Mouse (Mus musculus): ENCODE results near the gene Bpifb9b.
"Not testable (repeated sequence)": the region's sequence is repeated elsewhere in the genome, so short reads cannot be mapped to it uniquely, and the experiment has no call there.

Gene Bpifb9b

DNA sequence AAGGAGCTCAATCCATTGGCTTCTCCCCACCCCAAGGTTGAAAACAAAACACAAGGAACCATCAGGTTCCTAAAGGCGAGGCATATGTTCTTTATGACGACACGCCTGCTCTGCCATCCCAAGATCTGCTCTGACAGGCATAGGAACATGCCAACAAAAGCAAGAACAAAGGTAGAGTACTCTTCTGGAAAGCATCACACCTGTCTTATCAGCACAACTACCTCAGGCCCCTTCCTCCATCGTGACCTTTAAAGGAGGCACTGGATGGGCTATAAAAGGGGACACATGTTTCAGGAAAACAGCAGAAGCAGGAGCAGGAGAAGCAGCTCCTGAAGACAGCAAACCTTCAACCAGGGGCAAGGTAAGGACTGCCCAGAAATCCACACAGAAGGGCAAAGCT, at the start of gene Bpifb9b:
Bpifb9b (plus strand) TSS at position 301 of the 400 bp plus-strand sequence.
- DNase-seq (ENCODE audit: low read depth, low spot score): not testable (repeated sequence)

DNA sequence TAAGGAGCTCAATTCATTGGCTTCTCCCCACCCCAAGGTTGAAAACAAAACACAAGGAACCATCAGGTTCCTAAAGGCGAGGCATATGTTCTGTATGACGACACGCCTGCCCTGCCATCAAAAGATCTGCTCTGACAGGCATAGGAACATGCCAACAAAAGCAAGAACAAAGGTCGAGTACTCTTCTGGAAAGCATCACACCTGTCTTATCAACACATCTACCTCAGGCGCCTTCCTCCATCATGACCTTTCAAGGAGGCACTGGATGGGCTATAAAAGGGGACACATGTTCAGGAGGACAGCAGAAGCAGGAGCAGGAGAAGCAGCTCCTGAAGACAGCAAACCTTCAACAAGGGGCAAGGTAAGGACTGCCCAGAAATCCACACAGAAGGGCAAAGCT, 49.5 kb upstream of the Bpifb9b start, which contains the start of gene Bpifb9a:
Bpifb9a (plus strand) TSS at position 301 of the 400 bp plus-strand sequence.
- not testable (repeated sequence) for DNase-seq (ENCODE audit: low read depth, low spot score)

DNA sequence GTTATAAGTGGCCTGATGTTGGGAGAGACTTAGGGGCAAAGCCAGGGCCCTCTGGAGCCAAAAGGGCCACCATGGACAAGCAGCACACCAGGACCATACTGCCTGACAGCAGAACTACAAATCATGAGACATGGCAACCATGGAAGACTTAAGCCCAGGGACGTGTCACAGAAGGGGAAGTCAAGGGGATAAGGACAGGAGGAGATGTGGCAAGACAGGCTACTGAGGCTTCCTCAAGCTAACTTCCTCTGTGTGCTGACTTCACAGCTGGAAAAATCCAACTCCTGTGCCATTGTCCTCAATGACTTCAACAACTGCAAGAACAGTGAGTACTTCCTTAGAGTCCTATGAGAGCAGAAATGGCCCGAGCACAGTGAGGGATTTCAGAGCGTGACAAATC, 42.6 kb upstream of the Bpifb9b start:
- DNase-seq (ENCODE audit: low read depth, low spot score): not testable (repeated sequence)

DNA sequence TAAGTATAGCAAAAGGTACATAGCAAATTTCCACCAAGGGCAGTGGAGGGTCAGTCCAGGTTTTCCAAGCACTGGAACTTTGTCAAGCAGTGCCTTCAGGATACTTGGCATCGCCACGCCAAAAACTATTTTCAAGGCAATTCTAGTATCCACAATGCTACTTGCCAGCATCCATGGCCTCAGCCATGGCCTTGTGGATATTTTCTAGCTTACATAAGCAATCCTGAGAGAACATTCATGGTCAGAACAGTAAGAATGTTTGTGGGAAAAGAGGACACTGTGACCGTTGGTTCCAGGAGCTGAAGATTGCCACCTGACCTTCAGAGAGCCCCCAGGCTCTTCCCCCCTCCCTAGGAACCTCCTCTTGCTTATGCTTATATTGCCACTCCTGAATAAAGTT, 15.2 kb upstream of the Bpifb9b start:
- not testable (repeated sequence) for DNase-seq (ENCODE audit: low read depth, low spot score)

DNA sequence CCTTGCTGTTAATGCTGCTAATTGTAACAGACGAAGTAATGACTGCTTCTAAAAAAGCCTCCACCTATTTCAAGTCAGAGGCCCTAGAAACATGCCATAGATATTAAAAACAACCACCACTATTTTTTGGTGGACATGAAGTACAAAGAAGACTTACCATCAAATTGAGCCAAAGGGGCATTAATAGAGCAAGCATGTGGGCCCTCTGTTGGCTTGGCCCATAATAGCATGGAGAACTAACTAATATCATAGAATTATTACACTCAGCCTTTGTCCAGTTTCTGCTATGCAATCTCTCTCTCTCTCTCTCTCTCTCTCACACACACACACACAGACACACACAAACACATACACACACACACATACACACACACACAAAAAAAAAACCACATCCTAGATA, 14.2 kb upstream of the Bpifb9b start:
- DNase-seq (ENCODE audit: low read depth, low spot score): no peak

DNA sequence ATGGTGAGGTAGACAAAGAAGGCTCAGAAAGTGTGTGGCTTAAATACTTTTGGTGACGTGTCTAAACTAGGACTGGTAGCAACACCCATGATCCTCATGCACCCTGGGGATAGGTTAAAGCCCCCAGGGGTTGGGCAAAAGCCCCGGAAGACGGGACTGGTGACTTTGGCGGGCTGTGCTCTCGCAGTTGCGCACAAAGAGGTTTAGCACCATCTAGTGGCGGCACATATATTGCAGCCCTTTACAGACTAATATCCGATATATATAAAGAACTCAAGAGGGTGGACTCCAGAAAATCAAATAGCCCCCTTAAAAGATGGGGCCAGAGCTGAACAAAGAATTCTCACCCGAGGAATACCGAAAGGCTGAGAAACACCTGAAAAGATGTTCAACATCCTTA, 12.3 kb upstream of the Bpifb9b start:
- DNase-seq (ENCODE audit: low read depth, low spot score): not testable (repeated sequence)

DNA sequence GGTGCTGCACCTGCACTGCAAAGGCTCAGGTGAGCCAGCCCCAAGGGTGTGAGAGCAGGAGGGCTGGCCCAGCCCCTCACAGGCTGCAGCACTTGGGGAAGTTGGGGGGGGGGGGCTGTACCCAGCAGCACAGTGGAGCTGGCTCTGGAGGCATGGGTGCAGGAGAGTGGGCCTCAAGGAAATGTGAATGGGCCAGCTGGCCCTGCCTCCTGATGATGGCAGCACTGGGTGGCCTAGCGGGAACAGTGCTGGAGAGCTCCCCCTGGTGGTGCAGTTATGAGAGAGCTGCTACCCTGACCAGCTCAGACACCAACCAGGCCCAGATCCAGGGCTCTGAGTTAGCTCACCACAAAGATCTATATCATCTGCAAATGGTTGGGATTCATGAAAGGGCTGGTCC, 6.5 kb upstream of the Bpifb9b start:
- no peak for DNase-seq (ENCODE audit: low read depth, low spot score)

DNA sequence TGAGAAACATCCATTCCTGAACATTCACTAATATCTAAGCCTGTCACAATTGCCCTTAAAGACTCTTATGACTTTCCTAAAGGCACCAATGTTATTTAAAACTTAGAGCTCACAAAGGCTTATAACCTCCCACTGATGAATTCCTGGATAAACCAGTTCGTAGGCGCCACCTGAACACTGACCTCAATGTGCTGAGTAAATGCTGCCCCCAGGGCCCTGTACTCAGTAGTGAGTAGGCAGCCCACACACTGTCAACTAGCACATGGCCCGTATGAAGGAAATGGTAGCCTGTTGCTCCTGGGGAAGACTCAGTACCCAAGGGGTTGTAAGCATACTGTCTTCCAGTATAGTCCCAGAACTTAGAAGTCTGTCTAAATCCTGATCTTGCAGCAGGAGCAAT, 5.3 kb upstream of the Bpifb9b start:
- no peak for DNase-seq (ENCODE audit: low read depth, low spot score)

DNA sequence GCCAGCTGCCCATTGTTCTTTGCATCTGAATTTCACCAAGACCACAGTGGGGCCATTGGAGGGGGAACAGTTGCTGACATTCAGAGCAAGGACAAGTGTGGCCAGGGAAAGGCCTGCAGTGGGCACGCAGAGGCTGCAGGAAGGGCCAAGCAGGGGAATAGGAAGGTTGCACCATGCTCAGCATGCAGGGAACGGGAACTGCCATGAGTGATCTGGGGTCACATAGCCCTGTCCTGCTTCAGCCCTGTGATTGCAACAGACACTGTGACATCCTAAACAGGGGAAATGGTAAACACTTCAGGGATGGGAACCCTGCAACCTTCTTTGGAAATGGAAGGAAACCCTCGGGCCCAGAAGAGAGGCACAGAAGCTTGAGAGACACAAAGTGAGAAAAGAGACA, 2.4 kb upstream of the Bpifb9b start:
- DNase-seq (ENCODE audit: low read depth, low spot score): not testable (repeated sequence)

DNA sequence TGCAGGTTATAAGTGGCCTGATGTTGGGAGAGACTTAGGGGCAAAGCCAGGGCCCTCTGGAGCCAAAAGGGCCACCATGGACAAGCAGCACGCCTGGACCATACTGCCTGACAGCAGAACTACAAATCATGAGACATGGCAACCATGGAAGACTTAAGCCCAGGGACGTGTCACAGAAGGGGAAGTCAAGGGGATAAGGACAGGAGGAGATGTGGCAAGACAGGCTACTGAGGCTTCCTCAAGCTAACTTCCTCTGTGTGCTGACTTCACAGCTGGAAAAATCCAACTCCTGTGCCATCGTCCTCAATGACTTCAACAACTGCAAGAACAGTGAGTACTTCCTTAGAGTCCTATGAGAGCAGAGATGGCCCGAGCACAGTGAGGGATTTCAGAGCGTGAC, 6.7 kb downstream of the Bpifb9b start:
- DNase-seq (ENCODE audit: low read depth, low spot score): not testable (repeated sequence)

DNA sequence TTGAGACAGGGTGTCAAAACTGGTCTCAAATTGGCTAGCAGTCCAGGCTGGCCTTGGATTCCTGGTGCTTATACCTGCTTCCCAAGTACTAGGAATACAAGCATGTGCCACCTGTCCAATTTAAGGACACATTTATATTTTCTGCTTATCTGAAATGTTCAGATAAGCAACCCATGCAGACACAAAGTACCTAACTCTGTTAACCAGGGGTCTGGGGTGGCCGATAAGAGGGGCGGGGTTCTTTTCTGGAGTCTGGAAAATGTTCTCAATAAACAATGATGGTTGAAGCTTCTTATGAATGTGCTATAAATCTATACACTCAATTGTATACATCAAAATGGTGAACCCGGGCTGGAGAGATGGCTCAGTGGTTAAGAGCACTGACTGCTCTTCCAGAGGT, 19.8 kb downstream of the Bpifb9b start:
- DNase-seq (ENCODE audit: low read depth, low spot score): no peak

DNA sequence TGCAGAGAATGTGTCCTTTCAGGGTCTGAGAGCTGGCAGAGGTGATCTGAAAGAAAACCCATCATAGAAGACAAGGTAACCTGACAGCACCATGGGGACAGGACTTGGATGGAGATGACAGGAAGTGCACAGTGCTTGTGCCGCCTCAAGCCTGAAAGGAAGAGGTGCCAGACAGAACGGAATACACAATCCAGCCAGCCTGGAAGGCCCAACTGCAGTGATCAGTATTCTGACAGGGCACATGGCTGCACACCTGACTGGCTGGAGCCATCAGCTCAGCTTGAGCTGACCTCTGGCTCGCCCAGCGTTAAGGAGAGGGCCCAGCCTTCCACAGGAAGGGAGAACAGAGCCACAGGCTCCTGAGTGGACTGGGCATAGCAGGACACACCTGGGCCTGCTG, 28.5 kb downstream of the Bpifb9b start:
- no peak for DNase-seq (ENCODE audit: low read depth, low spot score)

DNA sequence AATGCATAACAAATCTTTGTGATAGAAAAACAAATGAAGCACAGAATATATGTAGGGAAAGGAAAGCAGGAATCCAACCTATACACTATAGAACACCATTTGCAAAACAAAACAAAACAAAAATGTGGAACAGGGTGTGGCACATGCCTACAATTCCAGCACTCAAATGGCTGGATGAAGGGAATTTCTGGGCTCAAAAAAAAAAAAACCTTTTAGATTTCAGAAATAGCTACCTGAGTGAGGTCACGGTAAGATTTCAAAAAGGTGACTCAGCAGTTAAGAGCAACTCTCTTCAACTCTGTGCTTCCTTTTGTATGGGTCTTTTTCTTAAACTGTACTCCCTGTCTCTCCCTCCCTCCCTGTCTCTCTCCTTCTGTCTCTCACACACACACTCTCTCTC, 31.1 kb downstream of the Bpifb9b start:
- DNase-seq (ENCODE audit: low read depth, low spot score): no peak

DNA sequence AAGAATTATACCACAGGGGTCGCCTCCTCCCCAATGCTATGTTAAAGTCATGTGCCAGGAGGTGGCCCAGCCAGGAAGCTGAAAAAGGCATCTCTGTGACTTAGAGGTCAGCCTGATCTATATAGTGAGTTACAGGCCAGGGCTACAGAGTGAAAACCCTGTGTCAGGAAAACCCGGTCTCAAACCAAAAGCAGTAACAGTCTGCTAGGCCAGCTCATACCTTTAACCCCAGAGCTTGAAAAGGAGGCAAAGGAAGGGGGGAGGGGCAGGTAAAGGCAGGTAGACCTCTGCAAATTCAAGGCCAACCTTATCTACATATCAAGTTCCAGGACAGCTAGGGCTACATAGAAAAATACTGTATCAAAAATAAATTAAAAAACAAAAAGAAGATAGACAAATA, 32.3 kb downstream of the Bpifb9b start:
- DNase-seq (ENCODE audit: low read depth, low spot score): no peak

DNA sequence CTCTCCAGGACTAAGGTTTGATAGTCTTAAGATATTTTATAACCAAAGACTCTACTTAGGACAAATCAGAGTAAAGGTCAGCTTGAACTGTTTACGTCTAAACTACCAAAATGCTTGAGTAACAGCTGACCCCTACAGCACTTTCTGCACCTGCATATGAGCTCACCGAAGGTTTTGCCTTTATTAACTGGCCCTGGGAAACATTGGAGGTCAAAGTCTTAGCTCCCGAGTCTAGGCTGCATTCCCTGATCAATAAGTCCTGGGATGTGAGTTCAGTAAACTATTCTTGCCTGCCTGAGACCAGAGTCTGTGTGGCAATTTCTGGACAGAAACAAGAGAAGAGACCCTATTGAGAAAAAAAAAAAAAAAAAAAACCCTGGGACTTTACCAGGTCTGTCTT, 41.1 kb downstream of the Bpifb9b start:
- no peak for DNase-seq (ENCODE audit: low read depth, low spot score)

DNA sequence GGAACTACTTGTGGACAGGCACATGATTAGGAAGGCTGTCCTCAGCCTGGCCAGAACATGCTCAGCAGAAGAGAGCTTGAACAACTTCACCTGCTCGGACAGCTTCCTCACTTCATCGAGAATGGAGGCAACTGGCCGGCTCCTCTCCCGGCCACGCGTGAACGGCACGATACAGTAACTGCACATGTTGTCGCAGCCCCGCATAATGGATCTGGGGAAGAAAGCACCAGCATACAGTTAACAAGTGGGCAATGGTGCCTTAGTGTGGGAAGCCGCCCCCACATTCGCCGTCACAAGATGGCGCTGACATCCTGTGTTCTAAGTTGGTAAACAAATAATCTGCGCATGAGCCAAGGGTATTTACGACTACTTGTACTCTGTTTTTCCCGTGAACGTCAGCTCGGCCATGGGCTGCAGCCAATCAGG, 47.0 kb downstream of the Bpifb9b start:
- not testable (repeated sequence) for DNase-seq (ENCODE audit: low read depth, low spot score)

DNA sequence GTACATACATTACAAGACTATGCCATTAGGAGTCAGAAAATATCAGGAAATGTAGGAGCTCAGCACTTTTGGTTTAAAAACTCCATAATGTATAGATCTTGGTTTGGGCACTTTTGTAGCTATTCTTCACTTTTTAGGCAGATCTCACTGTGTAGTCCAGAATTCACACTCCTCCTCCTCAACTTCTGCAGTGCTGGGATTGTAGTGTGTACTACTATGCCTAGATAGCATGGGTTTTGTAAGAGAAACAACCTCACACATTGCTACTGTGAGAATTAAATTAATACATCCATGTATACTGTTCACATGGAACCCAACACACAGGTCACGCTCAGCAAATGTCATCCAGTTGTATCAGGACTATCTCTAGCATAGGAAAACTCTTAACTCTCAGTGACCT, 60.5 kb downstream of the Bpifb9b start:
- no peak for DNase-seq (ENCODE audit: low read depth, low spot score)

Data from brain, embryonic 18.5 days (tissue).